Mouse (Mus musculus): ENCODE measurements around the gene Zfp936. TPM values are rescaled to one million over a fixed set of nuclear protein-coding genes. Genes with fewer than 3 reads are reported as not detected.
A peak's percentile ranks its signal among the peaks of the same experiment; 100 is the strongest.
"Not testable (repeated sequence)": the region's sequence is repeated elsewhere in the genome, so short reads cannot be mapped to it uniquely, and the experiment has no call there.

Gene Zfp936
- total RNA-seq (2021), result not detected

DNA sequence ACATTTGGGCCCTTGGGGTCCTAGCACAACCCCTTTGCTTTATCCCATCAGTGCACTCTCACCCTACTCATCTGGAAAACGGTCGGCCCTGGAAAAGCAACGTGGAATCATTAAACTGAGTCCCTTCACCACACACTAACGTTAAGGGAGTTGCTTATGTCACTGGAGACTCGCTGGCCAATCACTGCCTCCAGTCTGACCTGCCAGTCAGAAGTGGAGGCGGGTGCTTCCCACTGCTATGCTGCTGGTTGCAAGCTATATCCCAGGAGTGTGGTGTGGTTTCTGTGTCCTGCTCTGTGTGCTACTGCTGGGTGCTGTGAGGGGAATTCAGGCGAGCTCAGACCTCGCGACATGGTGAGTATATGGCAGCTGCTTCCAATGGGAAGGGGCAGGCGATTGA is at the start of gene Zfp936:
TSS of gene Zfp936 (plus strand) at position 301 of the 400 bp plus-strand sequence.
- not testable (repeated sequence) for DNase-seq

DNA sequence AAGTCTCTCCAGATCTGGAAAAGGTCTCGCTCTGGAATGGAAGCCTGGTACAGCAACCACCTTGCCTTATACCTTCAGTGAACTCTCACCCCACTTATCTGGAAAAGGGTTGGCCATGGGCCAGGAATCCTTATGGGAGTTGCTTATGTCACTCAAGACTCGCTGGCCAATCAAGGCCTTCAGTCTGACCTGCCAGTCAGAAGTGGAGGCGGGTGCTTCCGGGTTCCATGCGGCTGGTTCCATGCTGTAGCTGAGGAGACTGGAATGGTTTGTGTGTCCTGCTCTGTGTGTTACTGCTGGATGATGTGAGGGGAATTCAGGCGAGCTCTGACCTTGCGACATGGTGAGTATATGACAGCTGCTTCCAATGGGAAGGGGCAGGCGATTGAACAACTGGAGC is 36.2 kb upstream of the Zfp936 start:
- no peak for DNase-seq

DNA sequence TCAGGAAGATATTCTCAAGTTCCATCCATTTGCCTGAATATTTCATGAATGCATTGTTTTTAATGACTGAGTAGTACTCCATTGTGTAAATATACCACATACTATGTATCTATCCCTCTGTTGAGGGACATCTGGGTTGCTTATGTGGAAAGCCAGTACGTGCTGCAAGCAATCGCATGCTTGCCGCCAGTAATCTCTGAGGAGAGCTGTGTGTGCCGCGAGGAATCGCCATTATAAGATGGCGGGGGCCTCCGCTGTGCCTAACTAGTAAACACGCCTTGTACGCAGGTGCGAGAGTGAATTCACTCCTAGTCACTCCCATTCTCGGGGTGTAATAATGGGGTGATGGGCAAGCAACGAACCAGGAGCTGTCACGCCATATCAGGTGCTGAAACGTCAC is 14.7 kb downstream of the Zfp936 start:
- not testable (repeated sequence) for DNase-seq

GRCm38 (mm10) chr7:43164121-43164520 is 50.1 kb downstream of the Zfp936 start:
- not testable (repeated sequence) for DNase-seq

DNA sequence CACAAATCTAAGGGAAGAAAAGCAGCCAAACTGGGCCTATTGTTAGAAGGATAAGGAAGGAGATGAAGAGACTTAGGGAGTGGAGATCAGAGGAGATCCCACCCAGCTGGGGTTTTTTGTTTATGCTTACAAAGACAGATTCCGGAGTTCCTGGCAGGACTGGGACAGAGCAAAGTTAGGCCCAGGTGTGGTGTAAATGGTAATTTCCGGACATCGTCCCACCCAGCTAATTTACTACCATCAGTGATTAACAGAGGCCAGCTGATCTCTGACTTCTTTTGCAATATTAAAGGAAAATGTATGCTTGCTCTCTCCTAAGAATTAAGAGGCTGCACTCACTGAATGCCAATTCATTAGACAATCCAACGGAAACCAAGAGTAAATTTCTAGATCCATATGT is 53.1 kb downstream of the Zfp936 start:
- not testable (repeated sequence) for DNase-seq

- DNase-seq, result not testable (repeated sequence)
Observed at GRCm38 (mm10) chr7:43167811-43168210, 53.8 kb downstream of the Zfp936 start.

DNA sequence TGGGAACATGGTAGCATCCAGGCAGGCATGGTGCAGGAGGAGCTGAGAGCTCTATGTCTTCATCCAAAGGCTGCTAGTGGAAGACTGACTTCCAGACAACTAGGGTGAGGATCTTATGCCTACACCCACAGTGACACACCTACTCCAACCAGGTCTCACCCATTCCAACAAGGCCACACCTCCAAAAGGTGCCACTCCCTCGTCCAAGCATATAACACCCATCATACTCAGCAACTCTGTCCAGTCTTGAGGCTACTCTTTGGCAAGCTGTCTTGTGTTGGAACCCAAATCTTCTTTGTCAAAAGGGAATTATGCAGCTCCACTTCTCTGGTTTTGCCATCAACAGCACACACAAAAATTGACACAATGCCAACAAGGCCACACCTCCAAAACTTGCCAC is 54.2 kb downstream of the Zfp936 start:
- not testable (repeated sequence) for DNase-seq

- no peak for DNase-seq
Observed at GRCm38 (mm10) chr7:43177003-43177702, 63.1 kb downstream of the Zfp936 start.

DNA sequence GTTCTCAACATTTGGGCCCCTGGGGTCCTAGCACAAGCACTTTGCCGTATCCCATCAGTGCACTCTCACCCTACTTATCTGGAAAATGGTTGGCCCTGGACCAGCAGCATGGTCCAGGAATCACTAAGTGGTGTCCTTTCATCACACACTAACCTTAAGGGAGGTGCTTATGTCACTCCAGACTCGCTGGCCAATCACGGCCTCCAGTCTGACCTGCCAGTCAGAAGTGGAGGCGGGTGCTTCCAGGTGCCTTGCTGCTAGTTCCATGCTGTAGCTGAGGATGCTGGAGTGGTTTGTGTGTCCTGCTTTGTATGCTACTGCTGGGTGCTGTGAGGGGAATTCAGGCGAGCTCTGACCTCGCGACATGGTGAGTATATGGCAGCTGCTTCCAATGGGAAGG is 99.8 kb downstream of the Zfp936 start:
- peak; percentile 25 for DNase-seq

Small RNA genes lying within 50 kb of the gene (microRNA-seq; reads per million reads assigned to microRNA genes)
- 0 reads per million in 2 experiments for gene Gm22707

Other genes with a start within 250 kb of the Zfp936 start
- gene Gm2381, start 247.0 kb upstream of the Zfp936 start, total RNA-seq (2021), result under 1 TPM in 1 of 2 experiments, not detected in 1; 0.07 TPM
- gene Vmn2r63, start 180.4 kb upstream of the Zfp936 start, total RNA-seq (2021), result not detected
- gene Gm9268, start 95.5 kb upstream of the Zfp936 start, total RNA-seq (2021), result not detected
- gene Zfp715, start 199.1 kb downstream of the Zfp936 start, total RNA-seq (2021), result 10 to 100 TPM; 13.9 to 15.3 TPM
- gene Siglecf, start 237.1 kb downstream of the Zfp936 start, total RNA-seq (2021), result under 1 TPM in 1 of 2 experiments, not detected in 1; 0.10 TPM